Mouse (Mus musculus) liver, embryonic 13.5 days (tissue): ENCODE data around the gene Kctd15. TPM values are rescaled to one million over a fixed set of nuclear protein-coding genes. Genes with fewer than 3 reads are reported as not detected.

ENCODE experiments used
- ATAC-seq: fragments of 200-750 bp; cut with Nextera tagmentation; 2 replicates; pipeline ENCODE4 v1.8.0; 2017; ENCODE audit warnings: low read depth, mild to moderate bottlenecking, moderate number of reproducible peaks, moderate library complexity
- DNase-seq: peaks from one replicate; pipeline ENCODE4 v3.0.0; 2022
- H3K27ac ChIP-seq: fragments of 300-500 bp; sonication (generic); 2 replicates; pipeline ENCODE4 v1.5.1; 2015; ENCODE audit warnings: moderate library complexity, mild to moderate bottlenecking, inconsistent platforms
- H3K27me3 ChIP-seq: fragments of 300-500 bp; sonication (generic); 2 replicates; pipeline ENCODE4 v1.6.1; 2015; ENCODE audit warnings: mild to moderate bottlenecking, inconsistent platforms
- H3K36me3 ChIP-seq: fragments of 300-500 bp; sonication (generic); 2 replicates; pipeline ENCODE4 v1.6.1; 2015; ENCODE audit warnings: mild to moderate bottlenecking, inconsistent platforms
- H3K4me1 ChIP-seq: fragments of 300-500 bp; sonication (generic); replicated peaks from 2 replicates; pipeline ENCODE4 v1.6.1; 2015; ENCODE audit warnings: inconsistent platforms
- H3K4me2 ChIP-seq: fragments of 300-500 bp; sonication (generic); 2 replicates; pipeline ENCODE4 v1.6.1; 2015; ENCODE audit warnings: inconsistent platforms, mild to moderate bottlenecking, moderate library complexity
- H3K4me3 ChIP-seq: fragments of 300-500 bp; sonication (generic); replicated peaks from 2 replicates; pipeline ENCODE4 v1.5.1; 2015; ENCODE audit warnings: mild to moderate bottlenecking, inconsistent platforms
- H3K9ac ChIP-seq: fragments of 300-500 bp; sonication (generic); 2 replicates; pipeline ENCODE4 v1.6.1; 2015; ENCODE audit warnings: mild to moderate bottlenecking, inconsistent platforms
- H3K9me3 ChIP-seq: fragments of 300-500 bp; sonication (generic); replicated peaks from 2 replicates; pipeline ENCODE4 v1.6.1; 2016; ENCODE audit warnings: inconsistent platforms
- WGBS: fragments of 180-500 bp; shearing (Covaris S2); methylation state at CpG from one replicate; pipeline ENCODE4 v1.1.7; 2015; ENCODE audit not compliant: insufficient replicate concordance; 5-methylcytosine and 5-hydroxymethylcytosine counted together
- polyA plus RNA-seq: library from polyadenylated mRNA; unstranded; fragments of >200 nt; fragmentation: Nextera tagmentation; extraction: Ambion mirVana; gene quantifications from 2 replicates; pipeline ENCODE4 v1.2.1, GENCODE M21; 2015

Kctd15 gene
- polyA plus RNA-seq, 1 experiment from 2014 or later = 0.96 TPM

GRCm38 (mm10) chr7:34618141-34618890, 38.2 kb downstream of the Kctd15 start:
- ATAC-seq (no peak), DNase-seq (no peak)
- Histone ChIP-seq H3K9me3 (no peaks in the 10 kb centered on the region), H3K27me3 (no peaks in the 10 kb centered on the region), H3K4me3 (no peak overlapping the region), H3K9ac (no peak overlapping the region), H3K36me3 (no peaks in the 10 kb centered on the region), H3K27ac (no peak overlapping the region), H3K4me2 (no peak overlapping the region), H3K4me1 (no peaks in the 10 kb centered on the region)
- 65% methylated on average over 11 of the region's 11 CpGs for WGBS

GRCm38 (mm10) chr7:34616275-34616674, 40.3 kb downstream of the Kctd15 start:
- H3K4me3 ChIP-seq = no peak overlapping the region
- H3K4me1 ChIP-seq = no peaks in the 10 kb centered on the region
- no peak overlapping the region for H3K27ac ChIP-seq
- H3K9me3 ChIP-seq = no peaks in the 10 kb centered on the region
- H3K4me2 ChIP-seq = no peak overlapping the region
- no peaks in the 10 kb centered on the region for H3K27me3 ChIP-seq
- no peaks in the 10 kb centered on the region for H3K36me3 ChIP-seq
- DNase-seq = no peak
- H3K9ac ChIP-seq = no peak overlapping the region
- WGBS = 57% methylated on average over 2 of the region's 2 CpGs
- ATAC-seq = no peak

GRCm38 (mm10) chr7:34610445-34610844, 46.1 kb downstream of the Kctd15 start:
- H3K9me3 ChIP-seq = no peaks in the 10 kb centered on the region
- H3K9ac ChIP-seq = no peak overlapping the region
- no peak overlapping the region for H3K4me2 ChIP-seq
- H3K4me3 ChIP-seq = no peak overlapping the region
- WGBS = 56% methylated on average over 6 of the region's 6 CpGs
- DNase-seq (no peak), ATAC-seq (no peak)
- H3K4me1 ChIP-seq = no peaks in the 10 kb centered on the region
- H3K27me3 ChIP-seq = 0 out of 2 replicates have a peak, but pooled peaks cover 3% of the 10 kb centered on the region
- H3K36me3 ChIP-seq = no peaks in the 10 kb centered on the region
- no peak overlapping the region for H3K27ac ChIP-seq

- DNase-seq (no peak), ATAC-seq (no peak)
- Histone ChIP-seq H3K9me3 (no peaks in the 10 kb centered on the region), H3K4me1 (no peaks in the 10 kb centered on the region), H3K27ac (no peak overlapping the region), H3K36me3 (no peaks in the 10 kb centered on the region), H3K4me3 (no peak overlapping the region), H3K4me2 (no peak overlapping the region), H3K9ac (no peak overlapping the region), H3K27me3 (0 out of 2 replicates have a peak, but pooled peaks cover 3% of the 10 kb centered on the region)
- WGBS = 50% methylated on average over 5 of the region's 5 CpGs
These were observed 49.1 kb downstream of the Kctd15 start for GRCm38 (mm10) chr7:34607334-34607970.

GRCm38 (mm10) chr7:34606729-34607128, 49.8 kb downstream of the Kctd15 start:
- Histone ChIP-seq H3K9me3 (no peaks in the 10 kb centered on the region), H3K27ac (no peak overlapping the region), H3K27me3 (0 out of 2 replicates have a peak, but pooled peaks cover 3% of the 10 kb centered on the region), H3K36me3 (no peaks in the 10 kb centered on the region), H3K9ac (no peak overlapping the region), H3K4me2 (no peak overlapping the region), H3K4me3 (no peak overlapping the region), H3K4me1 (no peaks in the 10 kb centered on the region)
- WGBS = 57% methylated on average over 11 of the region's 11 CpGs
- DNase-seq (no peak), ATAC-seq (no peak)

GRCm38 (mm10) chr7:34606051-34606450, 50.5 kb downstream of the Kctd15 start:
- H3K9me3 ChIP-seq = no peaks in the 10 kb centered on the region
- H3K27me3 ChIP-seq = 0 out of 2 replicates have a peak, but pooled peaks cover 3% of the 10 kb centered on the region
- H3K4me1 ChIP-seq = no peaks in the 10 kb centered on the region
- no peak overlapping the region for H3K27ac ChIP-seq
- 39% methylated on average over 15 of the region's 15 CpGs for WGBS
- no peaks in the 10 kb centered on the region for H3K36me3 ChIP-seq
- DNase-seq (no peak), ATAC-seq (no peak)
- no peak overlapping the region for H3K4me3 ChIP-seq
- H3K9ac ChIP-seq = no peak overlapping the region
- H3K4me2 ChIP-seq = no peak overlapping the region

- Histone ChIP-seq H3K27me3 (no peaks in the 10 kb centered on the region), H3K4me3 (no peak overlapping the region), H3K27ac (no peak overlapping the region), H3K36me3 (no peaks in the 10 kb centered on the region), H3K4me1 (no peaks in the 10 kb centered on the region), H3K4me2 (no peak overlapping the region), H3K9me3 (no peaks in the 10 kb centered on the region), H3K9ac (no peak overlapping the region)
- ATAC-seq = no peak
- 50% methylated on average over 9 of the region's 9 CpGs for WGBS
- DNase-seq = no peak
These were observed 58.0 kb downstream of the Kctd15 start for GRCm38 (mm10) chr7:34598576-34598975.

GRCm38 (mm10) chr7:34597986-34598385, 58.5 kb downstream of the Kctd15 start:
- 64% methylated on average over 9 of the region's 9 CpGs for WGBS
- H3K27ac ChIP-seq = no peak overlapping the region
- no peaks in the 10 kb centered on the region for H3K36me3 ChIP-seq
- no peak overlapping the region for H3K4me2 ChIP-seq
- no peaks in the 10 kb centered on the region for H3K27me3 ChIP-seq
- no peak for ATAC-seq
- H3K4me1 ChIP-seq = no peaks in the 10 kb centered on the region
- no peak overlapping the region for H3K4me3 ChIP-seq
- H3K9ac ChIP-seq = no peak overlapping the region
- H3K9me3 ChIP-seq = no peaks in the 10 kb centered on the region
- no peak for DNase-seq

- no peaks in the 10 kb centered on the region for H3K27me3 ChIP-seq
- H3K9ac ChIP-seq = no peak overlapping the region
- ATAC-seq = no peak
- H3K4me3 ChIP-seq = no peak overlapping the region
- no peaks in the 10 kb centered on the region for H3K36me3 ChIP-seq
- H3K27ac ChIP-seq = no peak overlapping the region
- no peak for DNase-seq
- no peaks in the 10 kb centered on the region for H3K4me1 ChIP-seq
- 56% methylated on average over 14 of the region's 14 CpGs for WGBS
- no peak overlapping the region for H3K4me2 ChIP-seq
- no peaks in the 10 kb centered on the region for H3K9me3 ChIP-seq
These were observed 59.8 kb downstream of the Kctd15 start for GRCm38 (mm10) chr7:34596531-34597235.

- no peak for ATAC-seq
- no peaks in the 10 kb centered on the region for H3K27me3 ChIP-seq
- H3K27ac ChIP-seq = no peak overlapping the region
- no peaks in the 10 kb centered on the region for H3K4me1 ChIP-seq
- H3K4me2 ChIP-seq = no peak overlapping the region
- 0 out of 2 replicates have a peak, but pooled peaks cover under 1% of the 10 kb centered on the region for H3K9me3 ChIP-seq
- no peaks in the 10 kb centered on the region for H3K36me3 ChIP-seq
- H3K4me3 ChIP-seq = no peak overlapping the region
- no peak overlapping the region for H3K9ac ChIP-seq
- no peak for DNase-seq
- 63% methylated on average over 4 of the region's 4 CpGs for WGBS
These were observed 61.3 kb downstream of the Kctd15 start for GRCm38 (mm10) chr7:34595307-34595565.

GRCm38 (mm10) chr7:34594501-34595306, 61.8 kb downstream of the Kctd15 start:
- no peak overlapping the region for H3K27ac ChIP-seq
- WGBS = 29% methylated on average over 18 of the region's 18 CpGs
- H3K4me3 ChIP-seq = no peak overlapping the region
- 0 out of 2 replicates have a peak, but pooled peaks cover 2% of the 10 kb centered on the region for H3K9me3 ChIP-seq
- DNase-seq (no peak), ATAC-seq (no peak)
- no peaks in the 10 kb centered on the region for H3K4me1 ChIP-seq
- H3K36me3 ChIP-seq = no peaks in the 10 kb centered on the region
- peak overlapping the region; percentile 20; the same call in 1 of the 2 replicates for H3K4me2 ChIP-seq
- H3K27me3 ChIP-seq = no peaks in the 10 kb centered on the region
- H3K9ac ChIP-seq = no peak overlapping the region
